In genomic region chr5:87809253-87809652, GRCm38 (mm10) we compare ENCODE assay signal across 1 mouse cellular context.
TF ChIP-seq lines count a peak whose summit lies in the region.

No protein-coding gene starts in this region.

TF ChIP-seq in MEL, 35 proteins besides CTCF, POLR2A, EP300 and RAD21:
- no peak for TF ChIP-seq RCOR1 (IDR thresholded peaks at IDR 0.05; ENCODE audit: low read depth, low read length)
- TF ChIP-seq UBTF (IDR thresholded peaks at IDR 0.05; ENCODE audit: borderline replicate concordance, insufficient read depth, low read depth, low read length): no peak
- TF ChIP-seq ZKSCAN1 (IDR thresholded peaks at IDR 0.05; ENCODE audit: low read depth, low read length): no peak
- TF ChIP-seq TBP (IDR thresholded peaks at IDR 0.05; ENCODE audit: low read depth, low read length): no peak
- no peak for TF ChIP-seq MXI1 (IDR thresholded peaks at IDR 0.05; ENCODE audit: low read depth, low read length)
- no peak for TF ChIP-seq SIN3A (IDR thresholded peaks at IDR 0.05; ENCODE audit: low read length)
- no peak for TF ChIP-seq MEF2A (IDR thresholded peaks at IDR 0.05; ENCODE audit: extremely low read depth, insufficient replicate concordance, low read depth, low read length, poor library complexity, severe bottlenecking)
- TF ChIP-seq MAFK (IDR thresholded peaks at IDR 0.05; ENCODE audit: borderline replicate concordance, low read depth, low read length): no peak
- no peak for TF ChIP-seq NELFE (IDR thresholded peaks at IDR 0.05; ENCODE audit: low read depth, low read length)
TF ChIP-seq in MEL: peak in this region for 0.
